Mouse (Mus musculus) CD8-positive naive resting alpha-beta T cell, adult 2 months (primary cell): ENCODE measurements around the gene Bcr.

Experiments used
- DNase-seq, 2 experiments: peaks; one replicate each; pipeline ENCODE4 v3.0.0; 2022; ENCODE audit warnings: low read depth in 2 of 2, low spot score in 2 of 2

Bcr gene

GRCm38 (mm10) chr10:75093252-75093987, 33.0 kb downstream of the Bcr start:
- no peak for DNase-seq

DNA sequence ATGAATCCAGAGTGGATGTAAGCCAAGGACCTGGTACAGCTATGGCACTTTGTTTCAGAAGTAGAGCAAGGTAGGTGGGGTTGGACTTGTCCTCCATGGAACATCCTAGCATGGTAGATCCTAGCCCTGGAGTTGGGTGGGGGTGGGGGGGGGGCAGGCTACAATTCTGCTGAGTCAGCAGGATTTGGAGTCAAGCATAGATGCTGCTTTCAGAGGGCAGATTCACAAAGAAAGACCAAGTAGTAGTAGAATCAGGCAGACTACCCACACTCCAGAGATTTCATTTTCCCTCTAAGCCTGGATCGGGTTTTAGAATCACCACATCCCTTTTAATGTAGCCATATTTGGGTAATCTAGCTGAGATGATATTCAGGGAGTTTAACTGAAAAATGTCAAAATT, 33.9 kb downstream of the Bcr start:
- no peak for DNase-seq

DNA sequence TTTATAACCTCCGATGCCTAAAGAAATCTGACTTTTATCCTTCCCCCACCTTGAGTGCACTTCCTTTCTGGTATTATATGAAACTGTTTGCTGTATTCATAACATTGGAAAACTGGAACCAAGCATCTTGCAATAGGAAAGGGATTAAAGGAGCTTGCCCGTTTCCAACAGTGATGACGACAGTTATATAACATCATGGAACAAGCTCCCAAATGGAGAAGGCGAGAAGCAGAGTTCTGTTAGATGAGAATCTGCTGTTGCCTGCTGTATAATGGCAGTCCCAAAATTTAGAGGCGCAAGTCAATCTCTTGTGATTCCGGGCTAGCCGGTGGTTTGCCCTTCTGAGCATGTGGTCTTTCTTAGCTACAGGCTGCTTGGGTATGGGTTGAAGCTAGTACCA, 34.8 kb downstream of the Bcr start:
- DNase-seq: no peak

- no peak for DNase-seq
Observed at GRCm38 (mm10) chr10:75098446-75099183, 38.2 kb downstream of the Bcr start.

GRCm38 (mm10) chr10:75100298-75100697, 39.9 kb downstream of the Bcr start:
- DNase-seq: no peak

- DNase-seq: no peak
Observed at GRCm38 (mm10) chr10:75103502-75103901, 43.1 kb downstream of the Bcr start.

DNA sequence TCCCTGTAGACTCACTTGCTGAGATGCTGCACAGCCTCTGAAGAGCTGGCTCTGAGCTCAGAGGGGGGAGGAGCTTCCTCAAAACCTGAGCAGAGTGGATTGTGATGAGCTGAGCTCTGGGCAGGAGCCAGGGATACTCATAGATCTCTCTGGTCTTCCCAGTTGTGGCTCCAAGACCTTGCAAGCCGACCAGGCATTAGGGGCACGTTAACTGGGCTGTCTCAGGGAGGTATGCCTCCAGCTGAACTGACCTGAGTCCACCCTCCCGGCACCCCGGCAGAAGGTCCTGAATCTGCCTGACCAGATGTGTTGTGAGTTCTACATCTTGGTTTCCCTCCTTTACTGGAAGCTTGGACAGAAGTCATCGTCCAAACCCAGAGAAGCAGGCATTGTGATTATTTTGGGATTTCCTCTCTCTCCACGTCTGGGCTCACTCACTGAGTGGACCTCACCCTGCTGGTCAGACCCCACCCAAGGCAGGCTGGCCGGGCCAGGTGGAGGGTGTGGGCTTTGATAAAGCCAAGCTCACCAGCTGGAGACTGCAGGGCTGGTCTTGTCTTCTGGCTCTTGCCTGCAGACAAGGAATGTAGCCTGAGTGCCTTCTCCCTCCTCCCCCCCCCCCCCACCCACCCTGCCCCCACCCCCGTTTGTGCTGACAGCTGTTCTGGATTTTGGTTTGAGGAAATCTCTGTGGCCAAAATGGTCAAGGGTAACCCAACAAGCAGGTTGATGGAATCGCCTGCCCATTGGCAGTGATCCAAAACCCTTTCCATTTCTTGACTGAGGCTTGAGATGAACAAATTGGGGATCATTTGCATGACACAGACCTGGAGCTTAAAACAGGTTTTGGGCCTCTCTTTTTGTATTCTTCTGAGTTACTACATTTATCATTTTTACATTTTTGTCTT, 44.1 kb downstream of the Bcr start:
- DNase-seq: no peak

DNA sequence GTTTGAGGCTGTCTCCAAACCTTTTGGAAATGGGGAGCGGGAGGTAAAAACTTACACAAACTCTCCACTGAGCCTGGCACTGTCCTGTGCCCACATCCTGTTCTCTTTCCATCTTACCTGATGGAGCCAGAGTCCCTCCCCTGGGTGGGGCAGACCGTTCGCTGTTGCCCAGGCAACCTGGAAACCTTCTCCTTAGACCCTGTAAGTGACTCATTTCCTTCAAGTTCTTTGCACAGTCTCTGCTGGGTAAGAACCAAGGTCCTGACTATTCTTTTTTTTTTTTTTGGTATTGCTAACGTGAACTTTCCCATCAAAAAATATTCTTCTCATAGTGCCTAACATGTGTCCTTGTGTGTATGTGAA, 44.7 kb downstream of the Bcr start:
- peak; percentile 27 to 53 for DNase-seq

GRCm38 (mm10) chr10:75105687-75106086, 45.3 kb downstream of the Bcr start:
- DNase-seq: no peak

DNA sequence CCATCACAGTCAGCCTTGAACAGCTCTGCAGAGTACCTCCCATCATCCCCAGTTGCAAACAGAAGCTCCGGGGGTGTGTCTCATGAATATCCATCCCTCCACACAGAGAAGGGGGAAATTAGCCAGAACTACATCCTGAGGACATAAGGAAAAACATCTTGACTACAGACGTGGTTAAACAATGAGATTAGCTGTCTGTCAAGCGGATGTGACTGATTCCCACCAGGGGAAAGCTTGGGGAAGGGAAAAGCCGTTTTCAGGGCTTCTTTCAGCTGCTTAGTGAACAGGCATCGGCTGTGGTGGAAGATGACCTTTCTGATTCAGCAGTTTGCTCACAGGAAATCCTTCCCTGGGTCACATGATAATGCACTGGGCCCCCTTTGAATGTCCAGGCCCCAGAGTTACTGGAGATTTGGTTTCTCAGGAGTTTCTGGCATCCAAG, 46.6 kb downstream of the Bcr start:
- no peak for DNase-seq

DNA sequence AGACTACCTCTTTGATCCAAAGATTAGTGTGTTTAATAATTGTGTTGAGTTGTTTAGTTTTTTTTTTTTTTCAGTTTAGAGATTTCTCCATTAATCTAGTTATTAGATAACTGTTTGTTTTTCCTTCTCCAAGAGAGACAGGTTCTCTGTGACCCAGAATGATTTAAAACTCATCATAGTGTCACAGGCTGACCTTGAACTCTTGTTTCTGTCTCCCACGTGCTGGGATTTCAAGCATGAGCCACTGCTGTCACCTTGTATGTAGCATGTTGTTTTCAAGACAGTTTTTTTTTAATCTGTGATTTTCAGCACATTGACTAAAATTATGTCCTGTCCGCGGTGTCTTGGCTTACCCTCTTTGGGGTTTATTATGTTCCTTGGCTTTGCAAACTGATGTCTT, 47.7 kb downstream of the Bcr start:
- DNase-seq: no peak

GRCm38 (mm10) chr10:75111446-75112201, 51.2 kb downstream of the Bcr start:
- DNase-seq: no peak

- DNase-seq: no peak
Observed at GRCm38 (mm10) chr10:75112405-75112804, 52.0 kb downstream of the Bcr start.

- DNase-seq: no peak
Observed at GRCm38 (mm10) chr10:75113620-75114019, 53.2 kb downstream of the Bcr start.

GRCm38 (mm10) chr10:75115240-75115639, 54.8 kb downstream of the Bcr start:
- no peak for DNase-seq

DNA sequence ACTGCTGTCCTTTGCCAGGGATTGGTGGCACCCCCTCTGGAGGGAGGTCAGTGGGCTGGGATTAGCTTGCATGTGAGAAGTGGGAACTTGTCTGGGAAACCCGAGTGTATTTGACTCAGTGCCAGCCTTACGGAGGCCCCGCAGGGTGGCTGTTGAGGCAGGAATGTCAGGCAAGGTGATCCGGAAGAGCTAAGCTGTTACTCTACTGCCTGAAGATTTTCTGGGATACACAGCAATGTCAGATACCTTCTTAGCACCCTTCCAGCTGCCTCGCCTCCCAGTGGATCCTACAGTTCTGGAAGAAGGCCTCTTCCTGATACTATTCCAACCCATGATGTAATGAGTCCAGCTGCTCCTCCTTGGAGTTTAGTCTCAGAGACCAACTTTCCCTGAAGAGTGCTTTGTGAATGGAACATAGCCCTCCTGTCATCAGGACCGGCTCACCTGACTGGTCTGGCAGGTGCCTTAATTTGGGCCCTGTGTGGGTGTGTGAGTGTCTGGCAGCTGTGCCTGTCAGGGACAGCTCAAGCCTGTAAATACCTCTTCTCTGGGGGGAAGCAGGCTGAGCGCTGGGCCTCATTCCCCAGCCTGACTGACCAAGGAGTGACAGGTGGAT, 56.6 kb downstream of the Bcr start:
- no peak for DNase-seq

DNA sequence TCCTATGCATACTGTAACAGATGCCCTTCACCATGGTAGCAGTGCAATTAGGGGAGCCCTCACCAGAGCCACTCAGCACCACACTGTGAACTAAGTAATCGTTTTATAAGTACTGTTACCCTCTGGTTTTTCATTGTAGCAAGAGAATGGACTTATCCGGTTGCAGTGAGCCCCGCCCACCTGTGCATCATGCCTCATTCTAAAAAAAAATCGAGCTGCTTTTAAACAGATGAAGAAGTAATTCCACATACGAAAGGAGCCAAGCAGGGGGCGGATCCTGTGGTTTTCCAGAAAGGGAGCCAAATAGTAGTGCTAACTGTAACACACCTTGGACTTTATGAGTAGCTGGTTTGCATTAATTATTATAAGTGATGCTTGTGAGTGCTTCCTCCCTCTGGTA, 58.1 kb downstream of the Bcr start:
- DNase-seq: no peak

DNA sequence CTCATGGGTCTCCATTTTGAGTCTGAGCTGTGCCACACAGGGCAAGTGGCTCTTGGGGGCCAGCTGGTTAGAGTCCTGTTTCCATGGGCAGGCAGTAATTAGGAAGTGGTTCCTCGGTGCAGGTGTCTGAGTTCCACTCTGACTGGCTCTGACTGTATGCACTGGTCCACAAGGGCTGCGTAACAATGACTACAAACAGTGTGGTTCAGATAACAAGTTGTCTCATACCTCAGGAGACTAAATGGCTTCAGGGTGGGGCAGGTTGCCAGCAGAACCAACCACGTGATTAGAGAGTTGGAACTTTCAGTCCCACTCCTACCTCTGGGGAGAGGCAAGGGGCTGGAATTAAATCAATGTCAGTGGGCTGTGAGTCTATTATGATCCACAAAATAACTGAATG, 59.0 kb downstream of the Bcr start:
- no peak for DNase-seq

- no peak for DNase-seq
Observed at GRCm38 (mm10) chr10:75120176-75120575, 59.8 kb downstream of the Bcr start.

- DNase-seq: no peak
Observed at GRCm38 (mm10) chr10:75121028-75121427, 60.6 kb downstream of the Bcr start.

GRCm38 (mm10) chr10:75125577-75125976, 65.2 kb downstream of the Bcr start:
- no peak for DNase-seq
